Mouse (Mus musculus) MEL (cell line): ENCODE measurements around the gene Ntn4. TPM values are rescaled to one million over a fixed set of nuclear protein-coding genes. Genes with fewer than 3 reads are reported as not detected.

Source experiments
- DNase-seq: peaks from one replicate; pipeline ENCODE4 v3.0.0; 2011; ENCODE audit warnings: low read depth, low spot score
- H3K27ac ChIP-seq: 2 replicates; pipeline ENCODE4 v1.5.1; 2012; ENCODE audit warnings: low read depth, mild to moderate bottlenecking, control low read depth, low read length, moderate library complexity; ENCODE audit not compliant: control insufficient read depth
- H3K27me3 ChIP-seq, 2 experiments: fragments of 150-350 bp in 1 of 2; sonication (generic) in 1 of 2; 2 replicates each; pipeline ENCODE4 v1.6.1; 2012; ENCODE audit warnings: low read length in 2 of 2, mild to moderate bottlenecking in 2 of 2, improper control_type of control experiment in 1 of 2, moderate library complexity in 1 of 2; ENCODE audit not compliant: insufficient read depth in 2 of 2, control insufficient read depth in 1 of 2
- H3K36me3 ChIP-seq, 2 experiments: 2 replicates each; pipeline ENCODE4 v1.6.1; 2012 to 2014; ENCODE audit warnings: low read length in 2 of 2, improper control_type of control experiment in 1 of 2, inconsistent platforms in 1 of 2, mild to moderate bottlenecking in 1 of 2; ENCODE audit not compliant: insufficient read depth in 2 of 2, control insufficient read depth in 1 of 2
- H3K4me1 ChIP-seq, 2 experiments: fragments of 150-350 bp in 1 of 2; sonication (generic) in 1 of 2; 2 replicates each; pipeline ENCODE4 v1.6.1; 2012; ENCODE audit warnings: low read length in 2 of 2, improper control_type of control experiment in 1 of 2, mild to moderate bottlenecking in 1 of 2; ENCODE audit not compliant: insufficient read depth in 2 of 2, control insufficient read depth in 1 of 2
- H3K4me3 ChIP-seq, 2 experiments: fragments of 150-350 bp in 1 of 2; sonication (generic) in 1 of 2; 2 replicates each; pipeline ENCODE4 v1.5.1; 2012; ENCODE audit warnings: low read depth in 2 of 2, low read length in 2 of 2, mild to moderate bottlenecking in 2 of 2, moderate library complexity in 2 of 2, control low read depth in 1 of 2, improper control_type of control experiment in 1 of 2; ENCODE audit not compliant: control insufficient read depth in 1 of 2, insufficient read depth in 1 of 2
- H3K79me2 ChIP-seq: 2 replicates; pipeline ENCODE4 v1.6.1; 2012; ENCODE audit warnings: mild to moderate bottlenecking, low read length, moderate library complexity; ENCODE audit not compliant: control insufficient read depth, poor library complexity, insufficient read depth
- H3K9ac ChIP-seq: 2 replicates; pipeline ENCODE4 v1.6.1; 2012; ENCODE audit warnings: low read depth, mild to moderate bottlenecking, control low read depth, low read length, moderate library complexity; ENCODE audit not compliant: control insufficient read depth, poor library complexity, severe bottlenecking
- H3K9me3 ChIP-seq: fragments of 150-350 bp; sonication (generic); replicated peaks from 2 replicates; pipeline ENCODE4 v1.6.1; 2012; ENCODE audit warnings: mild to moderate bottlenecking, low read length, improper control_type of control experiment, moderate library complexity; ENCODE audit not compliant: insufficient read depth
- CHD1 ChIP-seq: IDR thresholded peaks from 2 replicates; pipeline ENCODE4 v1.6.1; 2012; ENCODE audit warnings: low read depth, mild to moderate bottlenecking, inconsistent platforms, low read length, improper control_type of control experiment
- CTCF ChIP-seq, 3 experiments: IDR thresholded peaks in 2 of 3; conservative IDR thresholded peaks in 1 of 3; 2 replicates each; pipeline ENCODE4 v1.5.1; 2011 to 2012; ENCODE audit warnings: low read length in 3 of 3, low read depth in 2 of 3, mild to moderate bottlenecking in 2 of 3, improper control_type of control experiment in 1 of 3, inconsistent platforms in 1 of 3, mixed read lengths in 1 of 3, moderate library complexity in 1 of 3; ENCODE audit not compliant: control insufficient read depth in 1 of 3, insufficient read depth in 1 of 3, poor library complexity in 1 of 3, severe bottlenecking in 1 of 3
- GATA1 ChIP-seq: IDR thresholded peaks from 2 replicates; pipeline ENCODE4 v1.6.1; 2011; ENCODE audit warnings: low read depth, low read length, improper control_type of control experiment
- HCFC1 ChIP-seq: IDR thresholded peaks from 2 replicates; pipeline ENCODE4 v1.6.1; 2012; ENCODE audit warnings: low read depth, mild to moderate bottlenecking, inconsistent platforms, low read length, improper control_type of control experiment, moderate library complexity
- JUND ChIP-seq: IDR thresholded peaks from 2 replicates; pipeline ENCODE4 v1.6.1; 2011; ENCODE audit warnings: low read depth, mild to moderate bottlenecking, improper control_type of control experiment, low read length
- KAT2A ChIP-seq: conservative IDR thresholded peaks from 2 replicates; pipeline ENCODE4 v1.6.1; 2012; ENCODE audit warnings: low read depth, low read length, improper control_type of control experiment, inconsistent platforms
- MAZ ChIP-seq: IDR thresholded peaks from 2 replicates; pipeline ENCODE4 v1.6.1; 2012; ENCODE audit warnings: low read depth, mild to moderate bottlenecking, inconsistent platforms, low read length, improper control_type of control experiment
- MEF2A ChIP-seq: IDR thresholded peaks from 2 replicates; pipeline ENCODE4 v1.6.1; 2014; ENCODE audit warnings: low read depth, mild to moderate bottlenecking, inconsistent platforms, low read length, improper control_type of control experiment; ENCODE audit not compliant: poor library complexity, insufficient replicate concordance, severe bottlenecking; ENCODE audit errors: extremely low read depth
- MYB ChIP-seq: IDR thresholded peaks from 2 replicates; pipeline ENCODE4 v1.6.1; 2011; ENCODE audit warnings: mild to moderate bottlenecking, low read depth, low read length, improper control_type of control experiment
- POLR2A ChIP-seq, 2 experiments: IDR thresholded peaks; 2 replicates each; pipeline ENCODE4 v1.6.1; 2011 to 2012; ENCODE audit warnings: low read length in 2 of 2, mild to moderate bottlenecking in 2 of 2, control low read depth in 1 of 2, improper control_type of control experiment in 1 of 2, low read depth in 1 of 2, moderate library complexity in 1 of 2; ENCODE audit not compliant: control insufficient read depth in 1 of 2, insufficient read depth in 1 of 2, poor library complexity in 1 of 2
- POLR2AphosphoS2 ChIP-seq: IDR thresholded peaks from 2 replicates; pipeline ENCODE4 v1.6.1; 2011; ENCODE audit warnings: low read length, improper control_type of control experiment
- POLR2AphosphoS5 ChIP-seq: IDR thresholded peaks from 2 replicates; pipeline ENCODE4 v1.6.1; 2012; ENCODE audit warnings: low read depth, borderline replicate concordance, mild to moderate bottlenecking, inconsistent platforms, low read length, moderate library complexity, mixed read lengths
- RCOR1 ChIP-seq: IDR thresholded peaks from 2 replicates; pipeline ENCODE4 v1.6.1; 2012; ENCODE audit warnings: low read depth, mild to moderate bottlenecking, inconsistent platforms, low read length, improper control_type of control experiment
- SIN3A ChIP-seq: IDR thresholded peaks from 2 replicates; pipeline ENCODE4 v1.6.1; 2012; ENCODE audit warnings: low read length, improper control_type of control experiment, inconsistent platforms
- SMC3 ChIP-seq: IDR thresholded peaks from 2 replicates; pipeline ENCODE4 v1.6.1; 2011; ENCODE audit warnings: low read depth, low read length, improper control_type of control experiment
- TBP ChIP-seq: IDR thresholded peaks from 2 replicates; pipeline ENCODE4 v1.8.0; 2011; ENCODE audit warnings: low read depth, low read length, improper control_type of control experiment
- TCF12 ChIP-seq: IDR thresholded peaks from 2 replicates; pipeline ENCODE4 v1.6.1; 2014; ENCODE audit warnings: low read depth, mild to moderate bottlenecking, inconsistent platforms, low read length, improper control_type of control experiment, moderate library complexity
- UBTF ChIP-seq: IDR thresholded peaks from 2 replicates; pipeline ENCODE4 v1.6.1; 2012; ENCODE audit warnings: low read depth, mild to moderate bottlenecking, inconsistent platforms, low read length, improper control_type of control experiment, moderate library complexity, borderline replicate concordance; ENCODE audit not compliant: insufficient read depth
- USF1 ChIP-seq: IDR thresholded peaks from 2 replicates; pipeline ENCODE4 v1.6.1; 2014; ENCODE audit warnings: low read depth, mild to moderate bottlenecking, inconsistent platforms, low read length, improper control_type of control experiment, moderate library complexity
- ZC3H11A ChIP-seq: IDR thresholded peaks from 2 replicates; pipeline ENCODE4 v1.6.1; 2012; ENCODE audit warnings: low read depth, mild to moderate bottlenecking, inconsistent platforms, low read length, improper control_type of control experiment
- ZKSCAN1 ChIP-seq: IDR thresholded peaks from 2 replicates; pipeline ENCODE4 v1.6.1; 2012; ENCODE audit warnings: low read depth, mild to moderate bottlenecking, inconsistent platforms, low read length, improper control_type of control experiment, moderate library complexity
- ZMIZ1 ChIP-seq: IDR thresholded peaks from 2 replicates; pipeline ENCODE4 v1.6.1; 2012; ENCODE audit warnings: low read depth, mild to moderate bottlenecking, inconsistent platforms, low read length, improper control_type of control experiment, moderate library complexity
- ZNF384 ChIP-seq: IDR thresholded peaks from 2 replicates; pipeline ENCODE4 v1.6.1; 2012; ENCODE audit warnings: low read depth, mild to moderate bottlenecking, inconsistent platforms, low read length, improper control_type of control experiment
- polyA plus RNA-seq, 2 experiments: library from polyadenylated mRNA; stranded (reverse) in 1 of 2; unstranded in 1 of 2; fragments of >175 nt in 1 of 2; fragments of >200 nt in 1 of 2; gene quantifications; 2 replicates each; pipeline versions ENCODE4 v1.2.1 to v1.2.4; 2012; ENCODE audit warnings: low replicate concordance in 2 of 2, low read depth in 1 of 2; ENCODE audit not compliant: insufficient read length in 2 of 2, insufficient read depth in 1 of 2, missing spikeins in 1 of 2
- total RNA-seq: library from RNA; depleted of rRNA; stranded (reverse); fragments of 300-350 nt; gene quantifications from 2 replicates; pipeline ENCODE4 v1.2.3, GENCODE M21; 2012

Ntn4 gene
- total and polyA plus RNA-seq, 3 experiments, result not detected

DNA sequence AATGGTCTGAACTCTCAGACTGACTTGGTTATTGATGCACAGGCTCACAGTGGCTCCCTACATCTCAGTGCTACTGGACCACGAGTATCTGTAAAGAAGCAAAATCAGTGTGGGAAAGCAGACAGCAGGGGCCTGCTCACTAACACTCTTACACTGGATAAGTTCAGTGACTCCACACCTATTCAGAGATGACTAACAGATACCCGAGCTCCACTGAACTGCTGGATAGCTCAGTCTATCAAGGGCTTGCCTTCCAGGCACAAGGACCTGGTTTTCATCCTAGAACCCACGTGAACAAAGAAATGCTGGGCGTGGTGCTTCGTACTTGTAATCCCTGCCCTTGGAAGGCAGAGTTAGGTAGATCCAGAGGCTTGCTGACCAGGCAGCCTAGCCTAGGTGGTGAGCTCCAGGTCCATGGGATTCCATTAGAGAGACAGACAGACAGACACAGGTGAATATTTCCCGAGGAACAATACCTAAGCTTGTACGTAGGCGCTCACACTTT, 8.2 kb downstream of the Ntn4 start:
- Histone ChIP-seq H3K79me2 (no peaks in the 10 kb centered on the region), H3K27me3 (peaks cover 8 to 9% of the 10 kb centered on the region in 2 experiments), H3K27ac (no peak overlapping the region), H3K4me3 (no peak overlapping the region), H3K9me3 (no peaks in the 10 kb centered on the region), H3K4me1 (peaks cover 2 to 16% of the 10 kb centered on the region in 2 experiments), H3K9ac (no peak overlapping the region), H3K36me3 (no peaks in the 10 kb centered on the region; a peak in 1 of 4 replicates)
- TF ChIP-seq USF1, result no peak
- TF ChIP-seq RCOR1, result no peak
- no peak for TF ChIP-seq KAT2A
- TF ChIP-seq UBTF, result no peak
- no peak for TF ChIP-seq JUND
- no peak for TF ChIP-seq CHD1
- peak; percentile 20 for DNase-seq

DNA sequence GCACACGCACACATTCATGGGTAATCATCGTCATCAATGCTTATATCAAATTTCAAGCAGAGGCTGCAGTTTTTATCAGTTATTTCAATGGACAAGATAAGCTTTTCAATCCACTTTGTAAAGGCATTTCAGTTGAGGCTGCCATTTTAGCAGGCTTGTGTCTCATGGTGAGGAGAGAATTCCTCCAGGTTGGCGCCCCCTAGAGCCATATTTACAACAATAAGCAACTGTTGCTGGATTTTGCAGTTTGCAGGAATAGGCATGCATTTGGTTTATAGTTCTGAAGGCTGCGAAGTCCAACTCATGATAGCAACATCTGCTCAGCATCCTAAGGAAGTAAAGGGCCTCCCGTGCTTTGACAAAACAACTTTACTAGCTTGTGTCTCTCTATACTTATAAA, 8.6 kb downstream of the Ntn4 start:
- TF ChIP-seq ZKSCAN1 (no peak), ZNF384 (no peak), CTCF (IDR thresholded peaks at IDR 0.05 in 2 of 3, conservative IDR thresholded peaks at IDR 0.05 in 1 of 3; ENCODE audit: control insufficient read depth in 1 of 3, insufficient read depth in 1 of 3, low read depth in 2 of 3, low read length in 3 of 3, poor library complexity in 1 of 3, severe bottlenecking in 1 of 3) (peak in 2 of 3 experiments; percentile 30 to 37; a peak in 5 of 6 replicates), POLR2AphosphoS5 (no peak), TCF12 (no peak)
- TF ChIP-seq, all 39 proteins: peak for 1
- Histone ChIP-seq H3K36me3 (no peaks in the 10 kb centered on the region; a peak in 1 of 4 replicates), H3K4me3 (no peak overlapping the region), H3K4me1 (peaks cover 2 to 16% of the 10 kb centered on the region in 2 experiments), H3K9me3 (no peaks in the 10 kb centered on the region), H3K79me2 (no peaks in the 10 kb centered on the region), H3K27ac (no peak overlapping the region), H3K9ac (no peak overlapping the region), H3K27me3 (peaks cover 9 to 11% of the 10 kb centered on the region in 2 experiments)
- DNase-seq, result peak; percentile 22

DNA sequence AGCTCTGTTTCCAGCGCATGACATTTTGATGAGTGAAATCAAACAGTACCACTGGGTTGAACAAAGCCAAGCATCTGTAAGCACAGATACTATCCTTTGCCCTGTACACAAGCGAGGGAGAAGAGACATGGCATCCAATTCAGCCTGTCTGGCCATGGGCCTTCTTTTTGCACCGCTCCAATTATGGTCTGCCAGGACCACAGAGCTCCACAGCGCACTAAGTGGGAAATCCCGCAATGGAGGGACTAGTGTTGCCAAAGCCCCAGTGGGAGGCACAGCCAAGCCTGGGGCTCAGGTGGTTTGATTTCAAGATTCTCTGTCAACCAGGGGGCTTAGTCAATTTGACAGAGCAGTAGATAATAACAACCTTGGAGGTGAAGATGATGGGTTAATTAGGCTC, 9.1 kb downstream of the Ntn4 start:
- no peaks in the 10 kb centered on the region; a peak in 1 of 4 replicates for H3K36me3 ChIP-seq
- no peaks in the 10 kb centered on the region for H3K79me2 ChIP-seq
- no peak overlapping the region for H3K9ac ChIP-seq
- peaks cover 2 to 16% of the 10 kb centered on the region in 2 experiments for H3K4me1 ChIP-seq
- H3K27ac ChIP-seq, result no peak overlapping the region
- TF ChIP-seq SIN3A (no peak), POLR2AphosphoS5 (no peak), TCF12 (no peak), POLR2A (IDR thresholded peaks at IDR 0.05; ENCODE audit: control insufficient read depth in 1 of 2, insufficient read depth in 1 of 2, low read depth in 1 of 2, low read length in 2 of 2, poor library complexity in 1 of 2) (no peak), MYB (no peak), GATA1 (no peak), KAT2A (no peak), MAZ (no peak), ZMIZ1 (no peak), MEF2A (no peak), TBP (no peak), JUND (no peak), SMC3 (no peak), ZC3H11A (no peak), ZNF384 (no peak), HCFC1 (no peak), POLR2AphosphoS2 (no peak), CHD1 (no peak)
- H3K27me3 ChIP-seq, result peaks cover 12% of the 10 kb centered on the region in 2 experiments
- H3K4me3 ChIP-seq, result no peak overlapping the region
- DNase-seq, result no peak
- H3K9me3 ChIP-seq, result no peaks in the 10 kb centered on the region
